Mouse (Mus musculus): Measurements from ENCODE around the gene Agfg2.

Gene Agfg2

DNA sequence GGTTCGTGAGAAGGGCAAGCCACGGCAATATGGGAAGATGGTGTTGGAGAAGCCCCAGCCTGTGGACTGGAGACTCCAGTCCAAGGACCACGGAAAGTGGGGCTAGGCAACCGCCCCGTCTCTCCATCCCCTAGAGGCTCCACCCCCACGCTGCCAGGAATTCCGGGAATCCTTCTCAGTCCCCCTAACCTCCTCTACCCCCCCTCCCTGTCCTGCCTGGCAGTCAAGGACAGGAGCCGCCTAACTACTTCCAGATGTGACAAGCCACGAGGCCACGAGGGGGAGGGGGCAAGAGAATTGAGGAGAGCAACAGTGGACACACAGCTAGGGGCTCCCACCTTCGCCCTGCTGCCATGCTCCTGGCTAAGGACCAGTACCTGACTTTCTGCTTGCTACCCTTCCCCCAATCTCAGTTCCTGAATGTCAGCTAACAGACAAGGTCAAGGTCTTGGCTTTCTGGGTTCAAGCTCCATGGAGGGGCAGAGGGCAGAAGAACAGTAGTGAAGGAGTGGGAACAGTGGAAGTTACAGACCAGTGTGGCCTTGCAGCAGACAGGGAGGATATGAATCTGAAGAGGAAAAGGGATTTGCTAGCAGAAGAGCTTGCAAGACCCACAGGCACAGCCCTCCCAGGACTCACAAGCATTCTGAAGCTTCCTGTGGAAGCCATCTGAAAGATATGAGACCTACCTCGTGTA is 73.8 kb downstream of the Agfg2 start:
- DNase-seq (ENCODE audit: low read depth, low spot score), result peak; percentile 86

DNA sequence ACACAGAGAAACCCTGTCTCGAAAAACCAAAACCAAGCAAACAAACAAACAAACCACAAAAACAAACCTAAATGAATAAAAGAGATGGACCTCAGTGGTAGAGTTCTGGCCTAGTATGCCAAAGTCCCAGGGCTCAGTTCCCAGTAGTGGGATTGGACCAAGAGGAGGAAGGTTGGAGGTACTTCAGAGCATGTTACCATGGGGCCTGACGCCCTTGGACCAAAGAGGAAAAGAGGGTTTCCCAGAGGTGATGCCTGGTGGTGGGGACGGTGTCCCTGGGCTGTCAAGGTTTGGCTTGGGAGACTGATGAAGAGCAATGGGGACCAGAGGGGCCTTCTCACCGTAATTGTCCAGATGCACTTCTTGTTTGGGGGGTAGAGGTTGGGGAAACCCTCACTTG is 74.5 kb downstream of the Agfg2 start:
- no peak for DNase-seq (ENCODE audit: low read depth, low spot score)

- DNase-seq (ENCODE audit: low read depth, low spot score), result no peak
Measured at GRCm38 (mm10) chr5:137609292-137609691, 75.2 kb downstream of the Agfg2 start.

- no peak for DNase-seq (ENCODE audit: low read depth, low spot score)
Measured at GRCm38 (mm10) chr5:137608654-137609190, 75.8 kb downstream of the Agfg2 start.

DNA sequence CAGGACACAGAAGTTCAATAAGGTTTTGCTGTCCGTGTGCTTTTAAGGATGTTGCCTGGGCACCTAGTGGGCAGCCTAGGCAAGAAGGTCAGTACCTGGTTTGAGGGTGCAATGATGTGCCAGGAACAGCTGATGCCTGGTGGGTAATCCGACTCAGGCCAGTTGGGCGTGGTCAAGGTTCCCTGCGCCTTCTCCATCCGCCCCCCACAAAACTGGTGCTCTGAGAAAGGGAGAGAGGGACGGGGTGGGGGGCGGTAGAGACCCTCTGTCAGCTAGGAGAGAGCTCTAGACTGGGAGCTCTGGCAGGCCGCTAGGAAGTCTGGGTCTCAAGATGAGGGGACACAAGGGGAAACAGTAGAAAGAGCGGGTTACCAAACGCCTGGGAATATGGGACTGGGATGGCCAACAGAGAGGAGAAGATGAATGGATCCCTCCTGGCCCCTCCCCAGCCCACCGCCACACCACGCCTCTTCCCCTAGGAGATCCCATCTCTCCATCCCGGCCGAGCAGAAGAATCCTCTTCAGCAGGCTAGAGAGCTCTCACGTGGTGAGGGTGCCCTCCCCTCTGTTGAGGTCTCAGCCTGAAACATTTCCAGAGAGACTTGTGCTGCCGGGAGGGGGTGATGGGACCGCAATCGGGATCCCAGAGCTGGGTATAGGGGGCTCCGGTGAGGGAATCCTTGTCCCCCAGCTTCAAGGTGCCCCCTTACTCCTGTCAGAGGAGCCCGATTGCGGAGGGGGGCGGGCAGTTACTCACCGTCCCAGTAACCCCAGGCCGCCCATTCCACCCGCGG is 76.5 kb downstream of the Agfg2 start:
- no peak for DNase-seq (ENCODE audit: low read depth, low spot score)

GRCm38 (mm10) chr5:137601365-137601729 is 83.2 kb downstream of the Agfg2 start:
- no peak for DNase-seq (ENCODE audit: low read depth, low spot score)

- DNase-seq (ENCODE audit: low read depth, low spot score), result peak; percentile 93
Measured at GRCm38 (mm10) chr5:137600619-137601364, 83.7 kb downstream of the Agfg2 start, which contains the start of gene Mospd3. Mospd3 (minus strand) TSS chr5:137601058.
